Mouse (Mus musculus) kidney, embryonic 15.5 days (tissue): ENCODE results near the gene H2-T24. TPM values are rescaled to one million over a fixed set of nuclear protein-coding genes. Genes with fewer than 3 reads are reported as not detected.

Experiments used
- ATAC-seq: fragments of 200-750 bp; cut with Nextera tagmentation; replicated peaks from 2 replicates; pipeline ENCODE4 v1.8.0; 2017; ENCODE audit warnings: moderate TSS enrichment; ENCODE audit not compliant: low FRiP score
- H3K27ac ChIP-seq: fragments of 300-500 bp; sonication (generic); 2 replicates; pipeline ENCODE4 v1.5.1; 2015; ENCODE audit warnings: mild to moderate bottlenecking, inconsistent platforms
- H3K27me3 ChIP-seq: fragments of 300-500 bp; sonication (generic); 2 replicates; pipeline ENCODE4 v1.6.1; 2015; ENCODE audit warnings: inconsistent platforms
- H3K36me3 ChIP-seq: fragments of 300-500 bp; sonication (generic); 2 replicates; pipeline ENCODE4 v1.6.1; 2015; ENCODE audit warnings: inconsistent platforms
- H3K4me1 ChIP-seq: fragments of 300-500 bp; sonication (generic); 2 replicates; pipeline ENCODE4 v1.6.1; 2015; ENCODE audit warnings: inconsistent platforms
- H3K4me2 ChIP-seq: fragments of 300-500 bp; sonication (generic); 2 replicates; pipeline ENCODE4 v1.6.1; 2015; ENCODE audit warnings: moderate library complexity, mild to moderate bottlenecking, inconsistent platforms
- H3K4me3 ChIP-seq: fragments of 300-500 bp; sonication (generic); replicated peaks from 2 replicates; pipeline ENCODE4 v1.5.1; 2015; ENCODE audit warnings: mild to moderate bottlenecking, inconsistent platforms
- H3K9ac ChIP-seq: fragments of 300-500 bp; sonication (generic); 2 replicates; pipeline ENCODE4 v1.6.1; 2015; ENCODE audit warnings: mild to moderate bottlenecking, inconsistent platforms
- H3K9me3 ChIP-seq: fragments of 300-500 bp; sonication (generic); replicated peaks from 2 replicates; pipeline ENCODE4 v1.6.1; 2016; ENCODE audit warnings: inconsistent platforms
- WGBS: fragments of 180-500 bp; shearing (Covaris S2); methylation state at CpG from one replicate; pipeline ENCODE4 v1.1.7; 2015; ENCODE audit warnings: mixed read lengths; 5-methylcytosine and 5-hydroxymethylcytosine counted together
- microRNA counts: library from miRNA; unstranded; fragments of <30 nt; microRNA quantifications from one replicate; lab custom pipeline; 2016
- microRNA-seq: library from miRNA; unstranded; fragments of <30 nt; microRNA quantifications from one replicate; pipeline ENCODE4, GENCODE M21; 2016
- polyA plus RNA-seq: library from polyadenylated mRNA; unstranded; fragments of >200 nt; fragmentation: Nextera tagmentation; extraction: Ambion mirVana; gene quantifications from 2 replicates; pipeline ENCODE4 v1.2.1, GENCODE M21; 2015

H2-T24 gene
- polyA plus RNA-seq, 1 experiment from 2014 or later: 3.5 TPM

DNA sequence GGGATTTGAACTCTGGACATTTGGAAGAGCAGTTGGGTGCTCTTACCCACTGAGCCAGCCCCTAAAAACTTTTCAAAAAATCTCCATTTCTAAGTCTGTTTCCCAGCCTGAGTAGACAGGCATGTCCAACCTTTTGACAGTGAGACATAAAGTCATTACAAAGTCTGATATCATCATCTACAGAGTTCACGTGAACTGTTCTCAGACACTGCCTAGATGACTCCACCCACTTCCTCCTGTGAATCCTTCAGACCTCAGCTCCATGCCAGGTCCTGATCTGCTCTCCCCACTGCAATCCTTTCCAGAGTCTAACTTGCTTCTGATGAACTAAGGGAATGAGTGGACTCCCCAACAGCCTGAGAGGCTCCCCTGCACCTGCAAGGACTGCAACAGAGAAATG is 48.2 kb downstream of the H2-T24 start:
- Histone ChIP-seq H3K9ac (no peak overlapping the region), H3K9me3 (no peaks in the 10 kb centered on the region), H3K27me3 (no peaks in the 10 kb centered on the region), H3K4me3 (no peak overlapping the region), H3K27ac (no peak overlapping the region), H3K4me1 (peaks cover 24% of the 10 kb centered on the region), H3K36me3 (peaks cover 50% of the 10 kb centered on the region), H3K4me2 (no peak overlapping the region)
- ATAC-seq: no peak
- 48% methylated on average over 1 of the region's 1 CpGs for WGBS

DNA sequence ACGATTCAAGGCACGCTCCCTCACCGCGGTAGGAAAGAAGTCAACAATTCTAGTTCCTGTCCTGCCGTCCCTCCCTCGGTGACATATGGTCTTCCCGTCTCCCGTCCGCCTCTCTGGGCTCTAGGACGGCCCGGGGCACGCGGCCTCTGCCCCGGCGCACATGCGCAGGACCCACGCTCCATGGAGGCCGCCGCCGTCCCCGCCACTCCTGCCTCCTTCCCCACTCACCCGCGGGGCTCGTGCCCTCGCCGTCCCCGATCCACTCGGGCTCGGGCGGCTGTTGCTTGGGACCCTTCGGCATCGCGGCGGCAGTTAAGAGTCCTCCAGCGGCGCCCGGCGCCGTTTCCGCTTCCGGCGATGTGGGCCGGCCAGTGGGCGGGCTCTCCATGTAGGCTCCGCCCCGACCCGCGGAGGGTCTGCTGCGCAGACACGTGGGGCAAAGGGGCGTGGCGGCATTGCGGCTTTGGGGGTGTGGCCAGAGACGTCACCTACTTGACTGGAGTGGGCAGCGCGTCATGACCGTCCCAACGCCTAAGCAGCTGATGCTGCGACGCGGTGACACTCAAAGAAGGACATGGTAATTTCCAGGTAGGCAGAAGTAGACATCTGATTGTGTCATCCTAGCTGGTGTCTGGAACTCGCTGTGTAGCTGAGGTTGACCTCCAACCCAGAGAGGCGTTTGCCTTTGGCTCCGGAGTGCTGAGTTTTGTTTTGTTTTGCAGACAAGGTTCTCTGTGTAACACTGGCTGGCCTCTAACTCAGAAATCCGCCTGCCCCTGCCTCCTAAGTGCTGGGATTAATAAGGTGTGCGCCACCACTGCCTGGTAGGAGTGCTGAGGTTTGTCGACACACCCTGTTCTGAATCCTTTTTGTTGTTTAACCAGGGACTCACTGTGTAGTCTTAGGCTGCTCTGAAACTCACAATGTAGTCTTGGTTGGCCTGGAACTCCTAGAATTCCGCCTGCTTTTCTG is 50.7 kb downstream of the H2-T24 start, which contains the start of gene Abcf1:
TSS of gene Abcf1 (minus strand) at position 344 of the 972 bp plus-strand sequence.
- Histone ChIP-seq H3K4me3 (peak within 1 kb of the TSS; percentile 69), H3K27ac (peak within 1 kb of the TSS; percentile 80), H3K4me2 (peak within 1 kb of the TSS; percentile 80), H3K9me3 (no peaks in the 10 kb centered on the region), H3K9ac (peak within 1 kb of the TSS; percentile 86), H3K36me3 (peaks cover 52% of the 10 kb centered on the region), H3K4me1 (peaks cover 24% of the 10 kb centered on the region), H3K27me3 (no peaks in the 10 kb centered on the region)
- WGBS: under 1% methylated on average over 68 of the region's 68 CpGs
- ATAC-seq: peak; percentile 96

DNA sequence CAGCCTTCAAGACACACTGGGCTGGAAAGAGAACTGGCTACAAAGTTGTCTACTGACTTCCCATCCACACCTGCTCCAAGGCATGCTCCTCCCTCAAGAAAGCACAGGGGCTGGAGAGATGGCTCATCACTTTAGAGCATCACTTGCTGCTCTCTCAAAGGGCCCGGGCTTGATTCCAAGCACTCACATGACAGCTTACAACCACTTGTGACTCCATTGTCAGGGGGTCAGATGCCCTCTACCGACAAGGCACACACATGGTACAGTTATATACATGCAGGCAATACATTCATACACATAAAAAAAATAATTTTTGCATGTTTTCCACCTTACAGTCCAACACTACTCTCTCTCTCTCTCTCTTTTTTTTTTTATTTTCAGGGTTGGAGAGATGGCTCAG is 52.7 kb downstream of the H2-T24 start:
- WGBS: 85% methylated on average over 2 of the region's 2 CpGs

DNA sequence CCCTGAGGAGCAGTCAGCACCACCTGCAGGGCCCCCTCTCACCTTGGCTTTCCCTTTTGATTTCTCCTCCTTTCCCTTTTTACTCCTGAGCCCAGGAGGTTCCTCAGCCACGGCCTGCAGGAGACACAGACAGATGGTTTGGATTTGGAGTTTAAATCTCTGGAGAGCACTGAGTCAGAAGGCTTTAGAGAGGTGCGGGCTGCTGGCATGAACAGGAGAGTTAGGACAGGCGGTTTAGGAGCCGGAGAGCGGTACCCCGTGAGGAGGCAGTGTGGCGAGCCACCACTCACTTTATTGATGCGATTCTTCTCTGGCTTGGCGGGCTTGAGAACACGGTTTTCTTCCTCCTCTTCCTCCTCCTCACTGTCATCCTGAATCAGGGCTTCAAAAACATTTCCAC is 57.1 kb downstream of the H2-T24 start:
- Histone ChIP-seq H3K27ac (no peak overlapping the region), H3K9ac (no peak overlapping the region), H3K36me3 (peaks cover 92% of the 10 kb centered on the region), H3K27me3 (no peaks in the 10 kb centered on the region), H3K4me3 (no peak overlapping the region), H3K4me1 (peaks cover 8% of the 10 kb centered on the region), H3K4me2 (no peak overlapping the region), H3K9me3 (no peaks in the 10 kb centered on the region)
- 93% methylated on average over 10 of the region's 10 CpGs for WGBS
- ATAC-seq: no peak

More for the DNA sequence above, 52.7 kb downstream of the H2-T24 start:
- H3K4me2 ChIP-seq: no peak overlapping the region
- H3K9ac ChIP-seq: no peak overlapping the region
- H3K27me3 ChIP-seq: no peaks in the 10 kb centered on the region
- no peak for ATAC-seq
- H3K36me3 ChIP-seq: peaks cover 55% of the 10 kb centered on the region
- H3K4me3 ChIP-seq: no peak overlapping the region
- no peaks in the 10 kb centered on the region for H3K9me3 ChIP-seq
- H3K4me1 ChIP-seq: peaks cover 24% of the 10 kb centered on the region
- H3K27ac ChIP-seq: no peak overlapping the region

DNA sequence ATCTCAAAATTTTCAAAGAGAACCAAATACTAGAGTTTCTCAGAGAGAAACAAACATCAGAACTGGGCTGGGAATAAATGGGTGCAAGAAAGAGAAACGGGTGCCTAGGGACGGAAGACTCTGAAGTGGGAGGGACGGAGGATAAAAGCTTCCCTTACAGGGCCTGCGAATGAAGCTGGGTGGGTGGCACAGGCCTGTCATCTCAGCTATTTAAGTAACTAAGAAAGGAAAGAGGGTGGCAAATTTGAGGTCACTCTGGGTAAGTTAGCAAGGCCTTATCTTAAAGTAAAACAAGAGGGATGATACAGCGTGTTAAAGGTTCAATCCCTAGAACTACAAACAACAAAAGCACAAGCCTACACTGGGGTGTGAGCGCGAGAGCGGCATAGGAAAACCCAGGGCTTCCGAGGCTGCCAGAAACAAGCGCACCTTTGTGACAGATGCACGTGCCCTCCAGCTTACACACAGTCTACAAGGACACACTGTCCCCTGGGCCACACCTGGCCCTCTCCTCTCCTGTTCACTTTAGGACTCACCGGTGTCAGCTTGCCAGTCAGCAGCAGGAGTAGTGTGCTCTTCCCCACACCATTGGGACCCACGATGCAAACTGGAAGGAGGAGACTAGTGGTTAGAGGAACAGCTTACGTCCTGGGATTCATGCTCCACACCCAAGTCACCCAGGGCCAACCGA is 61.7 kb downstream of the H2-T24 start:
- Histone ChIP-seq H3K4me3 (no peak overlapping the region), H3K27ac (no peak overlapping the region), H3K27me3 (no peaks in the 10 kb centered on the region), H3K36me3 (peaks cover 86% of the 10 kb centered on the region), H3K9me3 (no peaks in the 10 kb centered on the region), H3K4me2 (no peak overlapping the region), H3K4me1 (no peaks in the 10 kb centered on the region), H3K9ac (no peak overlapping the region)
- WGBS: 96% methylated on average over 15 of the region's 15 CpGs
- no peak for ATAC-seq

MicroRNAs within 50 kb of the gene (microRNA counts, 519-probe panel; counts per million panel counts)
- microRNA mmu-miR-877 (lab: Ali Mortazavi, UCI): 2,207 counts per million, percentile 24 among the panel's probes with 10 or more counts

Small RNA genes within 50 kb of the gene (microRNA-seq; reads per million reads assigned to microRNA genes)
- gene Mir877: 39.5 reads per million, percentile 46 among the genes with 10 or more reads in this experiment

Other genes with a start within 250 kb of the H2-T24 start
- 25.3 and 25.4 TPM in 2 replicates for gene Ier3, start 198.9 kb downstream of the H2-T24 start, polyA plus RNA-seq
- gene Flot1, start 197.3 kb downstream of the H2-T24 start, polyA plus RNA-seq: 42.3 and 44.6 TPM in 2 replicates
- gene Tubb5, start 182.3 kb downstream of the H2-T24 start, polyA plus RNA-seq: 951 and 997 TPM in 2 replicates
- gene Mdc1, start 179.0 kb downstream of the H2-T24 start, polyA plus RNA-seq: 16.5 TPM in 2 replicates
- gene Nrm, start 159.2 kb downstream of the H2-T24 start, polyA plus RNA-seq: 58.0 and 65.7 TPM in 2 replicates
- gene Ppp1r18, start 155.0 kb downstream of the H2-T24 start, polyA plus RNA-seq: 20.8 and 23.2 TPM in 2 replicates
- 40.9 and 42.4 TPM in 2 replicates for gene Dhx16, start 140.7 kb downstream of the H2-T24 start, polyA plus RNA-seq
- 31.2 and 34.7 TPM in 2 replicates for gene 2310061I04Rik, start 123.1 kb downstream of the H2-T24 start, polyA plus RNA-seq
- 86.5 and 91.6 TPM in 2 replicates for gene Atat1, start 110.5 kb downstream of the H2-T24 start, polyA plus RNA-seq
- 88.9 and 89.4 TPM in 2 replicates for gene Mrps18b, start 104.2 kb downstream of the H2-T24 start, polyA plus RNA-seq
- 47.5 and 47.6 TPM in 2 replicates for gene Ppp1r10, start 104.1 kb downstream of the H2-T24 start, polyA plus RNA-seq
- gene Abcf1, start 50.8 kb downstream of the H2-T24 start, polyA plus RNA-seq: 98.1 and 103 TPM in 2 replicates
- 51.5 and 52.4 TPM in 2 replicates for gene Gnl1, start 40.7 kb downstream of the H2-T24 start, polyA plus RNA-seq
- 41.5 and 42.5 TPM in 2 replicates for gene Prr3, start 40.3 kb downstream of the H2-T24 start, polyA plus RNA-seq
- 4.3 and 4.5 TPM in 2 replicates for gene H2-T23, start 12.3 kb upstream of the H2-T24 start, polyA plus RNA-seq
- 13.8 and 14.1 TPM in 2 replicates for gene H2-T22, start 22.2 kb upstream of the H2-T24 start, polyA plus RNA-seq
- gene Gm6034, start 22.4 kb upstream of the H2-T24 start, polyA plus RNA-seq: not detected in 2 replicates
- not detected in 2 replicates for gene Gm11127, start 37.8 kb upstream of the H2-T24 start, polyA plus RNA-seq
- gene Gm19684, start 101.1 kb upstream of the H2-T24 start, polyA plus RNA-seq: not detected in 2 replicates
- not detected in 2 replicates for gene Gm7030, start 108.9 kb upstream of the H2-T24 start, polyA plus RNA-seq
- gene Gm8909, start 148.0 kb upstream of the H2-T24 start, polyA plus RNA-seq: not detected in 2 replicates
- not detected in 2 replicates for gene H2-T3, start 169.7 kb upstream of the H2-T24 start, polyA plus RNA-seq
- 107 and 113 TPM in 2 replicates for gene Rpp21, start 237.5 kb upstream of the H2-T24 start, polyA plus RNA-seq